Mouse (Mus musculus) activated CD4-positive, CD25-positive, alpha-beta regulatory T cell, adult 4 months (primary cell): ENCODE measurements around the gene Bcl2l13. TPM values are rescaled to one million over a fixed set of nuclear protein-coding genes. Genes with fewer than 3 reads are reported as not detected.

Source experiments
- ATAC-seq: one replicate; pipeline ENCODE4 v1.8.0; 2017
- polyA plus RNA-seq, 2 experiments: library from polyadenylated mRNA; unstranded; fragments of 100-300 nt; shearing (Covaris generic); gene quantifications; one replicate each; pipeline ENCODE4 v1.2.1; 2017

The Bcl2l13 gene
- polyA plus RNA-seq, 2 experiments from 2014 or later, result 8.0 to 8.8 TPM

GRCm38 (mm10) chr6:120930450-120931306, 94.7 kb downstream of the Bcl2l13 start:
- no peak for ATAC-seq

GRCm38 (mm10) chr6:120932597-120932996, 96.6 kb downstream of the Bcl2l13 start:
- ATAC-seq, result peak; percentile 77

GRCm38 (mm10) chr6:120933670-120934069, 97.7 kb downstream of the Bcl2l13 start:
- no peak for ATAC-seq

GRCm38 (mm10) chr6:120934176-120934575, 98.2 kb downstream of the Bcl2l13 start:
- no peak for ATAC-seq

- ATAC-seq, result no peak
Observed at GRCm38 (mm10) chr6:120937104-120937617, 101.1 kb downstream of the Bcl2l13 start.

- ATAC-seq, result no peak
Observed at GRCm38 (mm10) chr6:120937999-120938608, 102.1 kb downstream of the Bcl2l13 start.

GRCm38 (mm10) chr6:120938763-120939450, 102.9 kb downstream of the Bcl2l13 start:
- no peak for ATAC-seq

GRCm38 (mm10) chr6:120939783-120940182, 103.8 kb downstream of the Bcl2l13 start:
- no peak for ATAC-seq

- ATAC-seq, result no peak
Observed at GRCm38 (mm10) chr6:120940446-120941083, 104.6 kb downstream of the Bcl2l13 start.

- ATAC-seq, result no peak
Observed at GRCm38 (mm10) chr6:120941084-120941481, 105.1 kb downstream of the Bcl2l13 start.

- no peak for ATAC-seq
Observed at GRCm38 (mm10) chr6:120941575-120941974, 105.6 kb downstream of the Bcl2l13 start.

Other genes starting within 250 kb of the Bcl2l13 start
- gene Cecr2, start 169.8 kb upstream of the Bcl2l13 start, polyA plus RNA-seq, result under 1 TPM; 0.06 to 0.70 TPM
- gene Slc25a18, start 62.6 kb upstream of the Bcl2l13 start, polyA plus RNA-seq, result under 1 TPM in 1 of 2 experiments, not detected in 1; 0.22 TPM
- gene Atp6v1e1, start 13.4 kb upstream of the Bcl2l13 start, polyA plus RNA-seq, result 10 to 100 TPM; 85.8 to 86.2 TPM
- gene Bid, start 80.6 kb downstream of the Bcl2l13 start, polyA plus RNA-seq, result 10 to 100 TPM; 43.2 to 44.9 TPM